Mouse (Mus musculus) CH12.LX (cell line): ENCODE data around the gene Yae1d1. TPM values are rescaled to one million over a fixed set of nuclear protein-coding genes. Genes with fewer than 3 reads are reported as not detected.

Source experiments
- DNase-seq: peaks from one replicate; pipeline ENCODE4 v3.0.0-alpha.2; 2013; ENCODE audit errors: extremely low read depth
- H3K27ac ChIP-seq: 2 replicates; pipeline ENCODE4 v1.5.1; 2012; ENCODE audit warnings: low read depth, mild to moderate bottlenecking, control low read depth, moderate library complexity; ENCODE audit not compliant: insufficient read depth
- H3K27me3 ChIP-seq: replicated peaks from 2 replicates; pipeline ENCODE3; 2012; ENCODE audit warnings: inconsistent platforms
- H3K36me3 ChIP-seq, 2 experiments: replicated peaks in 1 of 2; 2 replicates each; pipeline versions ENCODE3 to v1.6.1; 2012; ENCODE audit warnings: inconsistent platforms in 1 of 2, low read length in 1 of 2, mild to moderate bottlenecking in 1 of 2, mixed read lengths in 1 of 2, moderate library complexity in 1 of 2; ENCODE audit not compliant: control insufficient read depth in 1 of 2, insufficient read depth in 1 of 2
- H3K4me1 ChIP-seq, 2 experiments: 2 replicates each; pipeline ENCODE4 v1.6.1; 2012; ENCODE audit warnings: inconsistent platforms in 1 of 2, moderate library complexity in 1 of 2; ENCODE audit not compliant: insufficient read depth in 2 of 2, control insufficient read depth in 1 of 2
- H3K4me2 ChIP-seq: 2 replicates; pipeline ENCODE4 v1.6.1; 2012; ENCODE audit warnings: low read depth, mild to moderate bottlenecking, control low read depth; ENCODE audit not compliant: poor library complexity, insufficient read depth, severe bottlenecking
- H3K4me3 ChIP-seq, 3 experiments: fragments of 150-350 bp in 1 of 3; sonication (generic) in 1 of 3; replicated peaks in 1 of 3; 2 replicates each; pipeline versions ENCODE3 to v1.5.1; 2011 to 2012; ENCODE audit warnings: low read depth in 2 of 3, low read length in 2 of 3, mild to moderate bottlenecking in 2 of 3, moderate library complexity in 2 of 3, control low read depth in 1 of 3, improper control_type of control experiment in 1 of 3, inconsistent platforms in 1 of 3, mixed read lengths in 1 of 3; ENCODE audit not compliant: poor library complexity in 1 of 3
- H3K79me2 ChIP-seq: replicated peaks from 2 replicates; pipeline ENCODE4 v1.6.1; 2012; ENCODE audit warnings: mild to moderate bottlenecking, moderate library complexity; ENCODE audit not compliant: control insufficient read depth, poor library complexity, insufficient read depth, severe bottlenecking; ENCODE audit errors: extremely low read depth
- H3K9ac ChIP-seq: 2 replicates; pipeline ENCODE4 v1.6.1; 2012; ENCODE audit warnings: low read depth, mild to moderate bottlenecking, control low read depth, moderate library complexity; ENCODE audit not compliant: insufficient read depth
- H3K9me3 ChIP-seq: replicated peaks from 2 replicates; pipeline ENCODE3; 2012; ENCODE audit warnings: low read length, inconsistent platforms, mixed read lengths
- BHLHE40 ChIP-seq: IDR thresholded peaks from 2 replicates; pipeline ENCODE4 v1.6.1; 2011; ENCODE audit warnings: mild to moderate bottlenecking, low read depth, low read length, improper control_type of control experiment
- CTCF ChIP-seq, 2 experiments: IDR thresholded peaks in 1 of 2; conservative IDR thresholded peaks in 1 of 2; 2 replicates each; pipeline ENCODE4 v1.5.1; 2011 to 2012; ENCODE audit warnings: low read depth in 2 of 2, low read length in 2 of 2, improper control_type of control experiment in 1 of 2, inconsistent platforms in 1 of 2, mild to moderate bottlenecking in 1 of 2, moderate library complexity in 1 of 2
- E2F4 ChIP-seq: IDR thresholded peaks from 2 replicates; pipeline ENCODE4 v1.6.1; 2011; ENCODE audit warnings: low read depth, low read length, improper control_type of control experiment; ENCODE audit not compliant: insufficient replicate concordance
- ELF1 ChIP-seq: IDR thresholded peaks from 2 replicates; pipeline ENCODE4 v1.6.1; 2014; ENCODE audit warnings: low read depth, mild to moderate bottlenecking, inconsistent platforms, low read length, improper control_type of control experiment
- EP300 ChIP-seq: IDR thresholded peaks from 2 replicates; pipeline ENCODE4 v1.6.1; 2011; ENCODE audit warnings: low read length, improper control_type of control experiment
- IRF4 ChIP-seq: IDR thresholded peaks from 2 replicates; pipeline ENCODE4 v1.6.1; 2014; ENCODE audit warnings: low read depth, mild to moderate bottlenecking, inconsistent platforms, low read length, improper control_type of control experiment
- JUN ChIP-seq: IDR thresholded peaks from 2 replicates; pipeline ENCODE4 v1.6.1; 2011; ENCODE audit warnings: low read depth, mild to moderate bottlenecking, low read length, improper control_type of control experiment, moderate library complexity; ENCODE audit not compliant: insufficient read depth
- KAT2A ChIP-seq: IDR thresholded peaks from 2 replicates; pipeline ENCODE4 v1.6.1; 2012; ENCODE audit warnings: low read length, improper control_type of control experiment, inconsistent platforms; ENCODE audit not compliant: insufficient replicate concordance
- MAX ChIP-seq: IDR thresholded peaks from 2 replicates; pipeline ENCODE4 v1.6.1; 2011; ENCODE audit warnings: low read length, improper control_type of control experiment
- MAZ ChIP-seq: IDR thresholded peaks from 2 replicates; pipeline ENCODE4 v1.6.1; 2012; ENCODE audit warnings: low read depth, mild to moderate bottlenecking, inconsistent platforms, low read length, improper control_type of control experiment, moderate library complexity
- MXI1 ChIP-seq: IDR thresholded peaks from 2 replicates; pipeline ENCODE4 v1.6.1; 2011; ENCODE audit warnings: mild to moderate bottlenecking, low read depth, low read length, improper control_type of control experiment
- NRF1 ChIP-seq: IDR thresholded peaks from 2 replicates; pipeline ENCODE4 v1.6.1; 2014; ENCODE audit warnings: low read depth, mild to moderate bottlenecking, inconsistent platforms, low read length, improper control_type of control experiment, moderate library complexity
- PAX5 ChIP-seq: IDR thresholded peaks from 2 replicates; pipeline ENCODE4 v1.6.1; 2012; ENCODE audit warnings: low read length, inconsistent platforms, mixed read lengths
- POLR2AphosphoS2 ChIP-seq: IDR thresholded peaks from 2 replicates; pipeline ENCODE4 v1.6.1; 2011; ENCODE audit warnings: low read depth, low read length, improper control_type of control experiment
- RCOR1 ChIP-seq: conservative IDR thresholded peaks from 2 replicates; pipeline ENCODE4 v1.6.1; 2012; ENCODE audit warnings: low read depth, mild to moderate bottlenecking, inconsistent platforms, low read length, improper control_type of control experiment
- TBP ChIP-seq: conservative IDR thresholded peaks from 2 replicates; pipeline ENCODE4 v1.6.1; 2011; ENCODE audit warnings: low read depth, low read length, improper control_type of control experiment
- TCF12 ChIP-seq: IDR thresholded peaks from 2 replicates; pipeline ENCODE4 v1.6.1; 2014; ENCODE audit warnings: low read depth, mild to moderate bottlenecking, inconsistent platforms, low read length, improper control_type of control experiment
- UBTF ChIP-seq: IDR thresholded peaks from 2 replicates; pipeline ENCODE4 v1.6.1; 2012; ENCODE audit warnings: low read depth, mild to moderate bottlenecking, inconsistent platforms, low read length, improper control_type of control experiment, moderate library complexity
- dilution Hi-C: fragments of 300-500 bp; cut with MboI; formaldehyde crosslinking; loops from 2 replicates; pipeline ENCODE4 v1.14.3; 2020; ENCODE audit warnings: low sequenced_read_pairs; ENCODE audit not compliant: extremely low pct_unique_long_range_greater_than_20kb, extremely low pct_ligation_motif_present
- in situ Hi-C: fragments of 300-500 bp; cut with MboI; formaldehyde crosslinking; loops from 3 replicates; pipeline ENCODE4 v1.14.3; 2019; ENCODE audit warnings: low sequenced_read_pairs, low pct_ligation_motif_present, low pct_unique_long_range_greater_than_20kb, mixed read lengths
- polyA plus RNA-seq: library from polyadenylated mRNA; unstranded; fragments of >175 nt; gene quantifications from 2 replicates; pipeline ENCODE4 v1.2.1, GENCODE M21; 2012; ENCODE audit warnings: low read depth; ENCODE audit not compliant: insufficient read length
- total RNA-seq, 2 experiments: library from RNA; depleted of rRNA; stranded (reverse); fragments of 300-350 nt in 1 of 2; fragments of >200 nt in 1 of 2; gene quantifications; 2 replicates each; pipeline ENCODE4 v1.2.3; 2012 to 2014

The Yae1d1 gene
- total and polyA plus RNA-seq, 3 experiments = 18.7 to 54.3 (median 26.0) TPM

GRCm38 (mm10) chr13:17975891-17976290 lies 17.3 kb downstream of the Yae1d1 start (continued):
- TF ChIP-seq EP300 = peak; percentile 99
- TF ChIP-seq KAT2A = no peak
- peak; percentile 65; the same call in 1 of the 2 replicates for TF ChIP-seq MXI1
- 0 out of 2 replicates have a peak, but pooled peaks have one; percentile 22 for TF ChIP-seq MAZ
- TF ChIP-seq TBP = no peak
- TF ChIP-seq RCOR1 = peak; percentile 100
- TF ChIP-seq UBTF = no peak
- TF ChIP-seq PAX5 = no peak
- TF ChIP-seq TCF12 = peak; percentile 87; the same call in 1 of the 2 replicates
- TF ChIP-seq, all 38 proteins: peak for 16

GRCm38 (mm10) chr13:17975457-17975856 lies 17.7 kb downstream of the Yae1d1 start:
- peaks cover 0 to 6% of the 10 kb centered on the region in 2 experiments for H3K36me3 ChIP-seq
- DNase-seq = peak; percentile 67
- no peaks in the 10 kb centered on the region for H3K79me2 ChIP-seq
- H3K4me3 ChIP-seq = no peak overlapping the region
- peaks cover 12% of the 10 kb centered on the region for H3K27me3 ChIP-seq
- H3K9ac ChIP-seq = no peak overlapping the region
- H3K4me2 ChIP-seq = peak overlapping the region; percentile 82
- dilution Hi-C loops = no loop called here
- TF ChIP-seq IRF4 (no peak), ELF1 (no peak), E2F4 (no peak), CTCF (conservative IDR thresholded peaks at IDR 0.05 in 1 of 2, IDR thresholded peaks at IDR 0.05 in 1 of 2; ENCODE audit: low read depth in 2 of 2, low read length in 2 of 2) (no peak), MAX (no peak; the same call in 1 of the 2 replicates)
- peaks cover 11% of the 10 kb centered on the region for H3K9me3 ChIP-seq
- no peak overlapping the region for H3K27ac ChIP-seq
- H3K4me1 ChIP-seq = peaks cover 2 to 23% of the 10 kb centered on the region in 2 experiments; a peak in 3 of 4 replicates
- in situ Hi-C loops = loop anchor here (10.0 to 25.0 kb wide), 2 partner anchors 141 to 238 kb away; no protein-coding TSS in a partner anchor

GRCm38 (mm10) chr13:17974734-17975133 lies 18.4 kb downstream of the Yae1d1 start:
- H3K27ac ChIP-seq = no peak overlapping the region
- H3K27me3 ChIP-seq = peaks cover 12% of the 10 kb centered on the region
- no peak overlapping the region for H3K9ac ChIP-seq
- DNase-seq = no peak
- no peak overlapping the region for H3K4me3 ChIP-seq
- peaks cover 2 to 23% of the 10 kb centered on the region in 2 experiments; a peak in 3 of 4 replicates for H3K4me1 ChIP-seq
- H3K4me2 ChIP-seq = peak overlapping the region; percentile 72
- peaks cover 0 to 6% of the 10 kb centered on the region in 2 experiments for H3K36me3 ChIP-seq
- in situ Hi-C loops = loop anchor here (10.0 to 25.0 kb wide), 2 partner anchors 140 to 237 kb away; no protein-coding TSS in a partner anchor
- no peaks in the 10 kb centered on the region for H3K79me2 ChIP-seq
- TF ChIP-seq IRF4 = peak; percentile 44; the same call in 1 of the 2 replicates
- TF ChIP-seq JUN = no peak
- TF ChIP-seq E2F4 = 0 out of 2 replicates have a peak, but pooled peaks have one; percentile 21
- peak; percentile 61 for TF ChIP-seq NRF1
- TF ChIP-seq BHLHE40 = peak; percentile 85
- TF ChIP-seq KAT2A = no peak
- TF ChIP-seq POLR2AphosphoS2 = no peak
- peak; percentile 46; the same call in 1 of the 2 replicates for TF ChIP-seq EP300
- TF ChIP-seq, all 38 proteins: peak for 5
- dilution Hi-C loops = no loop called here
- H3K9me3 ChIP-seq = peaks cover 11% of the 10 kb centered on the region
